Mouse (Mus musculus): Measurements from ENCODE around the gene Gabrr1. TPM values are rescaled to one million over a fixed set of nuclear protein-coding genes. Genes with fewer than 3 reads are reported as not detected.

Gabrr1 gene
- not detected for polyA plus RNA-seq (2015; fragmentation: Illumina TruSeq; extraction: RNeasy Lipid Tissue Mini Kit (QIAGEN cat#74804); ENCODE audit: insufficient read depth, low replicate concordance)

DNA sequence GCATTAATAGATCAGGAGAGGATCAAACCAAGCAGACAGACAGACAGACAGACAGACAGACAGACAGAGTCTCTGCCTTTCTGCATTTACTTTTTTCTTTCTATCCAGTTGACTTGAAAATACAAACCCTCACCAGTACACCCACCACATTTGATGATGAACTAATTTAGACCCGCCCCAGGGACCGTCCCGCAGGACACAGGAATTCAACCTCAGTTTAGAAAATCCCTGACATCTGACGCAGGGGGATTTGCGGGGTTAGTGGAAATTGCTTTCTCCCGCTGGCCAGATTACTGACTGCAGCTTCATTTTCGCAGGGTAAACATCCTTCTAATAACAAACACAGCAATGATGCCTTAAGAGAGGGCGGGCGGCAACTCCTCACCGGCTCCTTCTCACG is at the start of gene Gabrr1:
Gene Gabrr1 (plus strand): TSS at position 301 of the 400 bp plus-strand sequence.

DNA sequence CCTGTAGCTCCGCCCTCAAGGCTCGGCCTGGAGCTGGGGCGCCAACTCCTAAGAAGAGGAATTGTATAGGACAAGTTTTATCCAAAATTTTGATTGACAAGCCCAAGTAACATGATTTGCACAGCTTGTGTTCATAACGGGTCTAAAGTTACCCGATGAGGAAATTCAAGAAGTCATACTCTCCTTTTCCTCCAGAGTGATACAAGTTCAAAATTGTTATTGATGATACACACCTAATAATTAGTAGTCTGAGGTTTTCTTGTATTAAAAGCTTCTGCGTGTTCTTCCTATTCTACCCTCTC is 57.4 kb downstream of the Gabrr1 start, which contains the start of gene Pm20d2:
Gene Pm20d2 (minus strand): TSS at position 3 of the 302 bp plus-strand sequence.

DNA sequence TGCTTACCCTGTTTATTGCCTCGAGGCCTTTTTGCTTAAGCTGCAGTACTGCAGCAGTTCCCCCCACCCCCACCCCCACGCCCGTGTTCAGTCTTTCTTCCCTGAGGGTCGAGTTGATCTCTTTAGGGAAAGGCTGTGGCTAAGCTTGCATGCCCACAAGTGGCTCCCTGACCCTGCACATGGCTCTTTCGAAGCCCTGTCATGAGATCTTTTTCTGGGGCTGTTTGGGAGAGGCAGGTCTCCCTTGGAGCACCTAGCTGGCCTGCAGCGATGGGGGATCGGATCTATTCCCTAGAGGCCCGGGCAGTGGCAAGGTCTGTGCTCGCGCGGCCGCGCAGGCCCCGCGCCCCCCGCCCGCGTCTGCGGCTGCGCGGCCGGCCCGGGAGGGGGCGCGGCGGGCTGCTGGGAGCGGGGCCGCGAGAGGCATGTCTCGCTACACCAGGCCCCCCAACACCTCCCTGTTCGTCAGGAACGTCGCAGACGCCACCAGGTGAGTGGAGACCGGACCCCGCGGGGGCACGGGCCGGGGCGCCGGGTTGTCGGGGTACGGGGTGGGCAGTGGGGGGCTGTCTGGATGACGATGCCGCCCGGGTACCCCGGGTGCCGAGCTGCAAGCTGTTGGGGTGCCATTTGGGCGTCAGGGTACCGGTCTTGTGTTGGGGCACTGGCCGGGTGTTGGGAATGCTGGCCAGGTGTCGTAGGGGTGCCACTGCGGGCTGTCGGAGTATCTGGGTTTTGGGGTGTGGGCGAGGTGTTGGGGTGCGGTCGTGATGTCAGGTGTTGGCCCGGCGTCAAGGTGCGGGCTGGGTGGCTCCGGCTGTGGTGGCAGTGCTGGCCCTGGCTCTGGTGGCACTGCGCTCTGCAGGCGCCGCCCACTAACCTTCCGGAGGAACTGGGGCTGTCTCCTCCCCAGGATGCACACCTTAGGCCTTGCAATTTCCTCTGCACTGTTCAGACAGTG is 76.8 kb downstream of the Gabrr1 start, which contains the start of gene Srsf12:
Gene Srsf12 (plus strand): TSS at position 111 of the 961 bp plus-strand sequence.

Other genes with a start within 250 kb of the Gabrr1 start
- 1.2 TPM for gene Ankrd6, start 181.7 kb upstream of the Gabrr1 start, polyA plus RNA-seq (2015; fragmentation: Illumina TruSeq; extraction: RNeasy Lipid Tissue Mini Kit (QIAGEN cat#74804); ENCODE audit: insufficient read depth, low replicate concordance)
- 7.1 TPM for gene Rragd, start 149.5 kb upstream of the Gabrr1 start, polyA plus RNA-seq (2015; fragmentation: Illumina TruSeq; extraction: RNeasy Lipid Tissue Mini Kit (QIAGEN cat#74804); ENCODE audit: insufficient read depth, low replicate concordance)
- 88.6 TPM for gene Ube2j1, start 101.1 kb upstream of the Gabrr1 start, polyA plus RNA-seq (2015; fragmentation: Illumina TruSeq; extraction: RNeasy Lipid Tissue Mini Kit (QIAGEN cat#74804); ENCODE audit: insufficient read depth, low replicate concordance)
- gene Gabrr2, start 69.5 kb upstream of the Gabrr1 start, polyA plus RNA-seq (2015; fragmentation: Illumina TruSeq; extraction: RNeasy Lipid Tissue Mini Kit (QIAGEN cat#74804); ENCODE audit: insufficient read depth, low replicate concordance), result 2.5 TPM
- gene Pm20d2, start 57.2 kb downstream of the Gabrr1 start, polyA plus RNA-seq (2015; fragmentation: Illumina TruSeq; extraction: RNeasy Lipid Tissue Mini Kit (QIAGEN cat#74804); ENCODE audit: insufficient read depth, low replicate concordance), result 0.70 TPM
- 1.1 TPM for gene Srsf12, start 76.5 kb downstream of the Gabrr1 start, polyA plus RNA-seq (2015; fragmentation: Illumina TruSeq; extraction: RNeasy Lipid Tissue Mini Kit (QIAGEN cat#74804); ENCODE audit: insufficient read depth, low replicate concordance)
- 135 TPM for gene Pnrc1, start 157.6 kb downstream of the Gabrr1 start, polyA plus RNA-seq (2015; fragmentation: Illumina TruSeq; extraction: RNeasy Lipid Tissue Mini Kit (QIAGEN cat#74804); ENCODE audit: insufficient read depth, low replicate concordance)
- gene Rngtt, start 177.8 kb downstream of the Gabrr1 start, polyA plus RNA-seq (2015; fragmentation: Illumina TruSeq; extraction: RNeasy Lipid Tissue Mini Kit (QIAGEN cat#74804); ENCODE audit: insufficient read depth, low replicate concordance), result 26.8 TPM

Data from spleen, adult 10 weeks (tissue).